Mouse (Mus musculus): ENCODE results near the gene Sh3bgr. TPM values are rescaled to one million over a fixed set of nuclear protein-coding genes. Genes with fewer than 3 reads are reported as not detected.

Sh3bgr gene
- total and polyA plus RNA-seq, 3 experiments: 1.1 to 2.0 TPM; not detected in 1

DNA sequence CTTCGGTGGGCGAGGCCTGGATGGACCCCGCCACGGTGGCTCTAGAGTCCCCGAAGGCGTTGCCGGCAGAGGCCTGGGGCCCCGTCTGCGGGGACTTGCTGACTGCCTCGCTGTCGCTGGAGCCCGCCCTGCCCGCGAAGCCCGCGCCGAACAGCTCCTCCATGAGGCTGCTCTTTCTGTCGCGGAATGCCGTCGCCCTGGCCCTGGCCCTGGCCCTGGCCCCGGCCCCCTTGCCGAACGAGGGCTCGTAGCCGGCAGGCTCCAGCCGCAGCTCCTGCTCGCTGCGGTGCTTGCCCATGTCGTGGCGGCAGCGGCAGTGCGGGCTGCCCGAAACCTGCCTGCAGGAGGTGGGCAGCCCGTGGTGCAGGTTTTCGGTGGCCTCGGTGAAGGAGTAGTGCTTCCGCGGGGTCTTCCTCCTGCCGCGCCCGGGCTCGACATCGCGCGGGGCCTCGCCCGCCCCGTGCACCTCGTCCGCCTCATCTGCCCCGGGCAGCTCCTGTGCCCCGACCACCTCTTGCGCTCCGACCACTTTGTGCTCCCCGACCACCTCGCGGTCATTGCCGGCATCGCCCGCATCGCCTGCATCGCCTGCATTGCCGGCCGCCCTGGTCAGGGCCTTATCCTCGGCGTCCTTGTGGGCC lies 41.0 kb upstream of the Sh3bgr start:
- Histone ChIP-seq H3K27ac (ENCODE audit: control insufficient read depth, low read depth, low read length) (no peak overlapping the region), H3K27me3 (ENCODE audit: control insufficient read depth in 1 of 2, insufficient read depth in 2 of 2, low read length in 2 of 2) (no peaks in the 10 kb centered on the region), H3K9ac (ENCODE audit: control insufficient read depth, low read depth, low read length, poor library complexity, severe bottlenecking) (no peak overlapping the region), H3K4me1 (ENCODE audit: control insufficient read depth in 1 of 2, insufficient read depth in 2 of 2, low read length in 2 of 2) (no peaks in the 10 kb centered on the region), H3K79me2 (ENCODE audit: control insufficient read depth, insufficient read depth, low read length, poor library complexity) (no peaks in the 10 kb centered on the region), H3K4me3 (ENCODE audit: control insufficient read depth in 1 of 2, insufficient read depth in 1 of 2, low read depth in 2 of 2, low read length in 2 of 2) (no peak overlapping the region), H3K9me3 (replicated peaks; ENCODE audit: insufficient read depth, low read length) (no peaks in the 10 kb centered on the region), H3K36me3 (ENCODE audit: control insufficient read depth in 1 of 2, insufficient read depth in 2 of 2, low read length in 2 of 2) (no peaks in the 10 kb centered on the region; a peak in 2 of 4 replicates)
- TF ChIP-seq JUND (IDR thresholded peaks at IDR 0.05; ENCODE audit: low read depth, low read length) (no peak), RCOR1 (IDR thresholded peaks at IDR 0.05; ENCODE audit: low read depth, low read length) (no peak), GATA1 (IDR thresholded peaks at IDR 0.05; ENCODE audit: low read depth, low read length) (no peak), MAX (IDR thresholded peaks at IDR 0.05; ENCODE audit: low read length) (no peak), POLR2AphosphoS5 (IDR thresholded peaks at IDR 0.05; ENCODE audit: borderline replicate concordance, low read depth, low read length) (no peak), EP300 (IDR thresholded peaks at IDR 0.05; ENCODE audit: low read depth in 1 of 2, low read length in 2 of 2) (no peak), RAD21 (IDR thresholded peaks at IDR 0.05; ENCODE audit: low read depth, low read length) (no peak), ELF1 (IDR thresholded peaks at IDR 0.05; ENCODE audit: low read depth, low read length) (no peak), GABPA (IDR thresholded peaks at IDR 0.05; ENCODE audit: low read depth, low read length) (no peak), NELFE (IDR thresholded peaks at IDR 0.05; ENCODE audit: low read depth, low read length) (no peak), CTCF (IDR thresholded peaks at IDR 0.05 in 2 of 3, conservative IDR thresholded peaks at IDR 0.05 in 1 of 3; ENCODE audit: control insufficient read depth in 1 of 3, insufficient read depth in 1 of 3, low read depth in 2 of 3, low read length in 3 of 3, poor library complexity in 1 of 3, severe bottlenecking in 1 of 3) (no peak)
- DNase-seq (ENCODE audit: low read depth, low spot score): no peak

DNA sequence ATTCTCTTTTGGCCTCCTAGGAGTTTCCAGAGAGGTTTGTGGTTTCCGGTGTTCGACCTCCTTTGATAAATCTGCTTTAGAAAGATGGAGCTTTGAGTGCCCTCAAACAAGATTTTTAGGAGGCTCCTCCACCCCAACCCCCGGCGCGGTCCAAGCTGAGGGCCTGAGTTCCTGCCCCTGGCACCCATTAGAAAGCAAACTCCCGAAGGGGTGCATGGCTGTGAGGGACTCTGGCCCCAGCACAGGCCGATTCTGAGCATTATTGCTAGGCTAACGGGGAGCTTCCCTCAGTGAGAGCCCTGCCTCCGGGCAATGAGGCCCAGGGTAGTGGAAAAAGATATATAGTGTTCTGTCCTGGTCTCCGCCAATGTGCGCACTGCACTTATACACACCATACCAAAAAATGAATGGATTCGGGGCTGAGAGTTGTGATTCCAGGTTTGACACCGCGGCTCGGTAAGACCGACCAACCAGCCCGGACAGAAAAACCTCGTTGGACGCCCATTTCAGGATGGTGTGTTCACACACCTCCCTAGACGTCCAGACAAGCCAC lies 40.4 kb upstream of the Sh3bgr start:
- Histone ChIP-seq H3K36me3 (ENCODE audit: control insufficient read depth in 1 of 2, insufficient read depth in 2 of 2, low read length in 2 of 2) (no peaks in the 10 kb centered on the region; a peak in 2 of 4 replicates), H3K9ac (ENCODE audit: control insufficient read depth, low read depth, low read length, poor library complexity, severe bottlenecking) (no peak overlapping the region), H3K9me3 (replicated peaks; ENCODE audit: insufficient read depth, low read length) (no peaks in the 10 kb centered on the region), H3K79me2 (ENCODE audit: control insufficient read depth, insufficient read depth, low read length, poor library complexity) (no peaks in the 10 kb centered on the region), H3K4me1 (ENCODE audit: control insufficient read depth in 1 of 2, insufficient read depth in 2 of 2, low read length in 2 of 2) (no peaks in the 10 kb centered on the region), H3K4me3 (ENCODE audit: control insufficient read depth in 1 of 2, insufficient read depth in 1 of 2, low read depth in 2 of 2, low read length in 2 of 2) (no peak overlapping the region), H3K27me3 (ENCODE audit: control insufficient read depth in 1 of 2, insufficient read depth in 2 of 2, low read length in 2 of 2) (no peaks in the 10 kb centered on the region), H3K27ac (ENCODE audit: control insufficient read depth, low read depth, low read length) (no peak overlapping the region)
- TF ChIP-seq GATA1 (IDR thresholded peaks at IDR 0.05; ENCODE audit: low read depth, low read length): no peak
- TF ChIP-seq POLR2A (IDR thresholded peaks at IDR 0.05; ENCODE audit: control insufficient read depth in 1 of 2, insufficient read depth in 1 of 2, low read depth in 1 of 2, low read length in 2 of 2, poor library complexity in 1 of 2): no peak
- no peak for TF ChIP-seq HCFC1 (IDR thresholded peaks at IDR 0.05; ENCODE audit: low read depth, low read length)
- TF ChIP-seq EP300 (IDR thresholded peaks at IDR 0.05; ENCODE audit: low read depth in 1 of 2, low read length in 2 of 2): no peak
- TF ChIP-seq NELFE (IDR thresholded peaks at IDR 0.05; ENCODE audit: low read depth, low read length): no peak
- no peak for DNase-seq (ENCODE audit: low read depth, low spot score)

DNA sequence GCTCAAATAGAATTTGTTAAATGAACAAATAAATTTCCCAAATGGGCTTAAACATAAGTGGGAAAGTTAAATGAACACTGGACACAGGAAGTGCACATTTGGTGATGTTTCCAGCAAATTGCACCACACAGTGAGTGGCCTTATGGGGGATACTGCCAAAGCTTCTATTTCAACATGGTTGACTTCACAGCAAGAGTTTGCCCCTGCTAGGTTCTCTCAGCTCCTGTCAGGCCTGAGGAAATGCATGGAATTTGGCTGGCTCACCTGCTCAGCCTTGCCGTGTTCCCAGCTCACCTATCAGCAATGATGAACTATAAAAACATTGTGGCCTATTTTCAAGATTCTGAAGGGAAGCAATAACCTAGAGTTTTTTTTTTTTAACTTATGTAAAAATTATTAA lies 39.3 kb upstream of the Sh3bgr start:
- H3K9me3 ChIP-seq (replicated peaks; ENCODE audit: insufficient read depth, low read length): no peaks in the 10 kb centered on the region
- H3K4me1 ChIP-seq (ENCODE audit: control insufficient read depth in 1 of 2, insufficient read depth in 2 of 2, low read length in 2 of 2): no peaks in the 10 kb centered on the region
- H3K79me2 ChIP-seq (ENCODE audit: control insufficient read depth, insufficient read depth, low read length, poor library complexity): no peaks in the 10 kb centered on the region
- no peaks in the 10 kb centered on the region for H3K27me3 ChIP-seq (ENCODE audit: control insufficient read depth in 1 of 2, insufficient read depth in 2 of 2, low read length in 2 of 2)
- H3K27ac ChIP-seq (ENCODE audit: control insufficient read depth, low read depth, low read length): no peak overlapping the region
- H3K4me3 ChIP-seq (ENCODE audit: control insufficient read depth in 1 of 2, insufficient read depth in 1 of 2, low read depth in 2 of 2, low read length in 2 of 2): no peak overlapping the region
- TF ChIP-seq SIN3A (IDR thresholded peaks at IDR 0.05; ENCODE audit: low read length): no peak
- no peak overlapping the region for H3K9ac ChIP-seq (ENCODE audit: control insufficient read depth, low read depth, low read length, poor library complexity, severe bottlenecking)
- no peaks in the 10 kb centered on the region; a peak in 2 of 4 replicates for H3K36me3 ChIP-seq (ENCODE audit: control insufficient read depth in 1 of 2, insufficient read depth in 2 of 2, low read length in 2 of 2)
- DNase-seq (ENCODE audit: low read depth, low spot score): no peak

All from MEL (cell line).